ENCODE assay signal across 20 mouse cellular contexts in the genomic region with DNA sequence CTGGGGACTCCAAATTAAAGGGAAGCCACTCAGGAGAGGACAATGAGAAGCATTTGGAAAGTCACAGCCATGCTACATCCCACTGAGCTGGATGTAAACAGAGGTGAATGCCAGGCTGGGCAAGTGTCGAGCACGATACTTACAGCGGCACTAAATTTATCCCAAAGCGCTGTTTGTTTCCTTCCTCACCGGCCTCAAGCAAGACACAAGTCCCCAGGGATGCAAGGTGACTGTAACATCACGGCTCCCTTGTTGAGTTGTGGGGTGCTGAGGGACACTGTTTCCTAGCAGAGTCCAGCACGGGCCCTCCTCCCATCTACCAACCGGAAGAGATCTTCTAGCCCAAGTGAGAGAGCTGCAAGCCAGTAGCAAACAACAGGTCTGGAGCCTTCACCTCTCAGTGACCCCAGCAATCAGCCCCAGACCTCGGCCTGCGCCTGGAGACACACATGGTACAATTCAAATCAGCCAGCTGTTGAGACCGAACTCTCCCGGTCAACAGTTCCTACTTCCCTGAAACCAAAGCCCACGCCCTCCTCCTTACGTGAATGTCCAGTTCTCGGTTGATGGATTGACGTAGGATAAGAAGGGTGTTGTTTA. TPM values are rescaled to one million over a fixed set of nuclear protein-coding genes. Genes with fewer than 3 reads are reported as not detected.
DNase-seq lines count a peak whose midpoint lies in the region; ATAC-seq and TF ChIP-seq lines count a peak whose summit lies in the region.
"Had no signal": no experiment of that assay in that cellular context is flagged by ENCODE, and none has a peak within 500 bp of the region (broad histone marks: within the 10 kb centered on the region; RNA-seq: fewer than 3 reads in every experiment).

No protein-coding gene starts in this region.

- no peak for TF ChIP-seq CTCF in intestine, postnatal 0 days (IDR thresholded peaks at IDR 0.05; ENCODE audit: low read depth)
- TF ChIP-seq CTCF in ES-Bruce4 (IDR thresholded peaks at IDR 0.05; ENCODE audit: low read depth, low read length), result no peak

- 0 out of 2 replicates have a peak overlapping the region, but pooled peaks have one; percentile 8 for H3K4me2 ChIP-seq in intestine, embryonic 14.5 days (ENCODE audit: low read length)
- H3K4me2 ChIP-seq in intestine, postnatal 0 days (replicated peaks; ENCODE audit: low read depth), result no peak overlapping the region
- no peak overlapping the region for H3K4me2 ChIP-seq in neural tube, embryonic 11.5 days (ENCODE audit: low read depth)
- H3K4me2 ChIP-seq: forebrain, embryonic 15.5 days; heart, embryonic 11.5 days; midbrain, embryonic 13.5 days had no signal

- no peak for DNase-seq in intestine, embryonic 14.5 days (ENCODE audit: low spot score)
- peak; percentile 68 for DNase-seq in embryo, embryonic 11 days
- DNase-seq in neural tube, embryonic 11.5 days (ENCODE audit: low spot score), result peak; percentile 41
- DNase-seq in layer of hippocampus, postnatal 14 days (ENCODE audit: low spot score in 2 of 2), result no peak
- no peak for DNase-seq in urinary bladder, postnatal 4 days (ENCODE audit: low spot score in 2 of 2)
- DNase-seq in thymus, adult 18-20 months, result no peak
- DNase-seq: adrenal gland, postnatal 36 days; gastrocnemius, postnatal 36 days; thymus, postnatal 4 days had no signal

- no peak for ATAC-seq in intestine, embryonic 14.5 days (replicated peaks; ENCODE audit: low FRiP score, low TSS enrichment, low read depth)
- no peak for ATAC-seq in intestine, postnatal 0 days
- no peak for ATAC-seq in neural tube, embryonic 11.5 days (ENCODE audit: insufficient read depth, low FRiP score, low TSS enrichment)
- ATAC-seq: activated CD4-positive, CD25-positive, alpha-beta regulatory T cell, adult 4 months; forebrain, embryonic 15.5 days; midbrain, embryonic 13.5 days had no signal

- WGBS in intestine, embryonic 14.5 days, result 20% methylated on average over 16 of the region's 16 CpGs
- WGBS in intestine, postnatal 0 days, result 29% methylated on average over 16 of the region's 16 CpGs
- 46% methylated on average over 16 of the region's 16 CpGs for WGBS in neural tube, embryonic 11.5 days

- no peaks in the 10 kb centered on the region for H3K9me3 ChIP-seq in intestine, embryonic 14.5 days (ENCODE audit: control insufficient read depth, low read length)
- no peaks in the 10 kb centered on the region for H3K9me3 ChIP-seq in intestine, postnatal 0 days (ENCODE audit: control insufficient read depth)
- H3K9me3 ChIP-seq in ES-Bruce4 (replicated peaks; ENCODE audit: control insufficient read depth, insufficient read depth, low read length, poor library complexity, severe bottlenecking), result no peaks in the 10 kb centered on the region
- H3K9me3 ChIP-seq in neural tube, embryonic 11.5 days (ENCODE audit: control insufficient read depth, low read length), result no peaks in the 10 kb centered on the region
- H3K9me3 ChIP-seq: forebrain, embryonic 15.5 days; midbrain, embryonic 13.5 days had no signal

- no peak for TF ChIP-seq POLR2A in ES-Bruce4 (IDR thresholded peaks at IDR 0.05; ENCODE audit: insufficient read depth, low read length)

- H3K36me3 ChIP-seq in intestine, embryonic 14.5 days (ENCODE audit: control insufficient read depth, insufficient read depth, low read length), result no peaks in the 10 kb centered on the region
- no peaks in the 10 kb centered on the region for H3K36me3 ChIP-seq in intestine, postnatal 0 days (ENCODE audit: control insufficient read depth, insufficient read depth)
- no peaks in the 10 kb centered on the region for H3K36me3 ChIP-seq in ES-Bruce4 (ENCODE audit: control insufficient read depth, insufficient read depth, low read length, poor library complexity, severe bottlenecking)
- no peaks in the 10 kb centered on the region for H3K36me3 ChIP-seq in neural tube, embryonic 11.5 days (ENCODE audit: control insufficient read depth, insufficient read depth, low read length)
- H3K36me3 ChIP-seq: forebrain, embryonic 15.5 days; midbrain, embryonic 13.5 days had no signal

- no peaks in the 10 kb centered on the region; the same call in 1 of the 2 replicates for H3K4me1 ChIP-seq in intestine, embryonic 14.5 days (replicated peaks; ENCODE audit: control insufficient read depth, insufficient read depth, low read length)
- no peaks in the 10 kb centered on the region for H3K4me1 ChIP-seq in intestine, postnatal 0 days (replicated peaks; ENCODE audit: control insufficient read depth, insufficient read depth, low read length)
- H3K4me1 ChIP-seq in ES-Bruce4 (ENCODE audit: control insufficient read depth, insufficient read depth, low read length), result peaks cover 10% of the 10 kb centered on the region
- H3K4me1 ChIP-seq in neural tube, embryonic 11.5 days (ENCODE audit: control insufficient read depth, insufficient read depth, low read length), result no peaks in the 10 kb centered on the region; the same call in 1 of the 2 replicates
- H3K4me1 ChIP-seq: forebrain, embryonic 15.5 days; midbrain, embryonic 13.5 days had no signal

- H3K9ac ChIP-seq in intestine, embryonic 14.5 days (ENCODE audit: low read length), result no peak overlapping the region
- no peak overlapping the region for H3K9ac ChIP-seq in intestine, postnatal 0 days (ENCODE audit: low read depth, low read length)
- no peak overlapping the region for H3K9ac ChIP-seq in ES-Bruce4 (ENCODE audit: low read depth, poor library complexity, severe bottlenecking)
- no peak overlapping the region for H3K9ac ChIP-seq in neural tube, embryonic 11.5 days (ENCODE audit: low read length)
- H3K9ac ChIP-seq: forebrain, embryonic 15.5 days; liver, embryonic 14.5 days; midbrain, embryonic 13.5 days had no signal

- H3K4me3 ChIP-seq in intestine, embryonic 14.5 days (ENCODE audit: low read depth, low read length), result no peak overlapping the region
- no peak overlapping the region for H3K4me3 ChIP-seq in intestine, postnatal 0 days (ENCODE audit: low read depth, low read length)
- H3K4me3 ChIP-seq in ES-Bruce4 (ENCODE audit: low read depth, low read length), result no peak overlapping the region
- H3K4me3 ChIP-seq in neural tube, embryonic 11.5 days (ENCODE audit: low read depth, low read length), result no peak overlapping the region
- H3K4me3 ChIP-seq: forebrain, embryonic 15.5 days; midbrain, embryonic 13.5 days; myocyte had no signal

- peak; percentile 73 for TF ChIP-seq EP300 in ES-Bruce4 (IDR thresholded peaks at IDR 0.05; ENCODE audit: insufficient read depth, low read depth, low read length)

- H3K27me3 ChIP-seq in intestine, embryonic 14.5 days (replicated peaks; ENCODE audit: control insufficient read depth, insufficient read depth, low read length), result no peaks in the 10 kb centered on the region
- H3K27me3 ChIP-seq in intestine, postnatal 0 days (replicated peaks; ENCODE audit: control insufficient read depth, insufficient read depth, low read length), result no peaks in the 10 kb centered on the region
- no peaks in the 10 kb centered on the region for H3K27me3 ChIP-seq in ES-Bruce4 (ENCODE audit: control insufficient read depth, insufficient read depth, low read length, poor library complexity, severe bottlenecking)
- no peaks in the 10 kb centered on the region for H3K27me3 ChIP-seq in neural tube, embryonic 11.5 days (ENCODE audit: control insufficient read depth, insufficient read depth, low read length)
- H3K27me3 ChIP-seq: forebrain, embryonic 15.5 days; midbrain, embryonic 13.5 days had no signal

- H3K27ac ChIP-seq in intestine, embryonic 14.5 days (ENCODE audit: low read depth), result peak overlapping the region; percentile 62; the same call in 1 of the 2 replicates
- no peak overlapping the region; the same call in 1 of the 2 replicates for H3K27ac ChIP-seq in intestine, postnatal 0 days (ENCODE audit: low read depth, low read length)
- H3K27ac ChIP-seq in ES-Bruce4 (ENCODE audit: insufficient read depth, low read length), result no peak overlapping the region
- no peak overlapping the region for H3K27ac ChIP-seq in neural tube, embryonic 11.5 days (ENCODE audit: low read depth, low read length)
- H3K27ac ChIP-seq: forebrain, embryonic 15.5 days; liver, embryonic 14.5 days; midbrain, embryonic 13.5 days had no signal

RNA-seq across cellular contexts. Expression of gene Rab37, which starts 8.1 kb away (rescaled TPM):
- 3.3 and 5.0 TPM in 2 replicates for polyA plus RNA-seq in intestine, embryonic 14.5 days (2014; fragmentation: Nextera tagmentation; extraction: Ambion mirVana)
- 3.7 and 3.9 TPM in 2 replicates for polyA plus RNA-seq in intestine, postnatal 0 days (2015; fragmentation: Nextera tagmentation; extraction: Ambion mirVana)
- 0.99 and 3.0 TPM in 2 replicates for polyA plus RNA-seq in ES-Bruce4 (2011; ENCODE audit: insufficient read depth, insufficient read length, low read depth, missing spikeins)
- 1.3 and 1.9 TPM in 2 replicates for polyA plus RNA-seq in neural tube, embryonic 11.5 days (2014; fragmentation: Nextera tagmentation; extraction: Ambion mirVana)
- total RNA-seq in layer of hippocampus, postnatal 14 days (2021), result 1 to 10 TPM; 1.6 to 5.1 TPM
- polyA plus RNA-seq: testis, adult 2 months had no signal

RNA-seq across cellular contexts. Expression of gene Cd300lf, which starts 34.5 kb away (rescaled TPM):
- polyA plus RNA-seq in intestine, embryonic 14.5 days (2014; fragmentation: Nextera tagmentation; extraction: Ambion mirVana), result 0.27 and 1.0 TPM in 2 replicates
- 1.1 and 1.3 TPM in 2 replicates for polyA plus RNA-seq in intestine, postnatal 0 days (2015; fragmentation: Nextera tagmentation; extraction: Ambion mirVana)
- polyA plus RNA-seq in ES-Bruce4 (2011; ENCODE audit: insufficient read depth, insufficient read length, low read depth, missing spikeins), result 1.1 TPM in 1 of 2 replicates, not detected in the other
- polyA plus RNA-seq in neural tube, embryonic 11.5 days (2014; fragmentation: Nextera tagmentation; extraction: Ambion mirVana), result not detected in 2 replicates
- under 1 TPM; 0.35 to 0.76 TPM for total RNA-seq in layer of hippocampus, postnatal 14 days (2021)
- total RNA-seq: gastrocnemius, postnatal 36 days had no signal
- polyA plus RNA-seq: forebrain, embryonic 15.5 days; myocyte had no signal

RNA-seq across cellular contexts. Expression of gene Cd300e, which starts 37.4 kb away (rescaled TPM):
- polyA plus RNA-seq in intestine, embryonic 14.5 days (2014; fragmentation: Nextera tagmentation; extraction: Ambion mirVana), result 0.08 and 0.19 TPM in 2 replicates
- polyA plus RNA-seq in intestine, postnatal 0 days (2015; fragmentation: Nextera tagmentation; extraction: Ambion mirVana), result 0.09 and 0.13 TPM in 2 replicates
- polyA plus RNA-seq in ES-Bruce4 (2011; ENCODE audit: insufficient read depth, insufficient read length, low read depth, missing spikeins), result not detected in 2 replicates
- polyA plus RNA-seq in neural tube, embryonic 11.5 days (2014; fragmentation: Nextera tagmentation; extraction: Ambion mirVana), result not detected in 2 replicates
- total RNA-seq in layer of hippocampus, postnatal 14 days (2021), result not detected
- total RNA-seq: gastrocnemius, postnatal 36 days; layer of hippocampus, postnatal 36 days; left cerebral cortex, postnatal 4 days had no signal
- polyA plus RNA-seq: activated CD4-positive, CD25-positive, alpha-beta regulatory T cell, adult 4 months; forebrain, embryonic 15.5 days; heart, embryonic 11.5 days; midbrain, embryonic 13.5 days; myocyte; testis, adult 2 months had no signal

RNA-seq across cellular contexts. Expression of gene Cd300ld3, which starts 51.1 kb away (rescaled TPM):
- not detected in 2 replicates for polyA plus RNA-seq in intestine, embryonic 14.5 days (2014; fragmentation: Nextera tagmentation; extraction: Ambion mirVana)
- polyA plus RNA-seq in intestine, postnatal 0 days (2015; fragmentation: Nextera tagmentation; extraction: Ambion mirVana), result not detected in 2 replicates
- polyA plus RNA-seq in ES-Bruce4 (2011; ENCODE audit: insufficient read depth, insufficient read length, low read depth, missing spikeins), result not detected in 2 replicates
- not detected in 2 replicates for polyA plus RNA-seq in neural tube, embryonic 11.5 days (2014; fragmentation: Nextera tagmentation; extraction: Ambion mirVana)
- not detected for total RNA-seq in layer of hippocampus, postnatal 14 days (2021)
- total RNA-seq: layer of hippocampus, postnatal 36 days had no signal
- polyA plus RNA-seq: activated CD4-positive, CD25-positive, alpha-beta regulatory T cell, adult 4 months; forebrain, embryonic 15.5 days; heart, embryonic 11.5 days; midbrain, embryonic 13.5 days; myocyte had no signal

Comparison
In these comparisons a context has a peak if more than half of its experiments do, and no peak if none do; other contexts are left out.
1. DNase-seq: peak in embryo, embryonic 11 days (single experiment) and neural tube, embryonic 11.5 days (single experiment); none in intestine, embryonic 14.5 days (single experiment), layer of hippocampus, postnatal 14 days (0 of 2), urinary bladder, postnatal 4 days (0 of 2) and thymus, adult 18-20 months (0 of 2).